Mouse (Mus musculus) cerebellum, adult 9-10 months (tissue): ENCODE measurements around the gene Mcm2.

Experiments used
- DNase-seq: peaks from one replicate; pipeline ENCODE4 v3.0.0; 2022

Gene Mcm2

GRCm38 (mm10) chr6:88925640-88926205 lies 27.1 kb upstream of the Mcm2 start:
- DNase-seq, result no peak

- DNase-seq, result peak; percentile 72
Observed at GRCm38 (mm10) chr6:88924502-88925275, 26.1 kb upstream of the Mcm2 start.

GRCm38 (mm10) chr6:88918802-88919201 lies 20.2 kb upstream of the Mcm2 start:
- DNase-seq, result no peak

- DNase-seq, result no peak
Observed at GRCm38 (mm10) chr6:88916153-88916552, 17.6 kb upstream of the Mcm2 start.

GRCm38 (mm10) chr6:88915510-88915909 lies 16.9 kb upstream of the Mcm2 start:
- no peak for DNase-seq

- no peak for DNase-seq
Observed at GRCm38 (mm10) chr6:88914799-88915198, 16.2 kb upstream of the Mcm2 start.

- no peak for DNase-seq
Observed at GRCm38 (mm10) chr6:88913440-88913839, 14.9 kb upstream of the Mcm2 start.

GRCm38 (mm10) chr6:88913022-88913421 lies 14.4 kb upstream of the Mcm2 start:
- DNase-seq, result no peak

- no peak for DNase-seq
Observed at GRCm38 (mm10) chr6:88909151-88909550, 10.6 kb upstream of the Mcm2 start.

- DNase-seq, result peak; percentile 80
Observed at GRCm38 (mm10) chr6:88906369-88907108, 8.0 kb upstream of the Mcm2 start.

- peak; percentile 32 for DNase-seq
Observed at GRCm38 (mm10) chr6:88905042-88905441, 6.5 kb upstream of the Mcm2 start.

GRCm38 (mm10) chr6:88904456-88904974 lies 5.9 kb upstream of the Mcm2 start:
- DNase-seq, result peak; percentile 57

- peak; percentile 42 for DNase-seq
Observed at GRCm38 (mm10) chr6:88903708-88904107, 5.1 kb upstream of the Mcm2 start.

GRCm38 (mm10) chr6:88901947-88902820 lies 3.6 kb upstream of the Mcm2 start, which contains the start of gene Tpra1:
TSS of gene Tpra1 (plus strand) at chr6:88902251.
- peak; percentile 95 for DNase-seq

GRCm38 (mm10) chr6:88901471-88901870 lies 2.9 kb upstream of the Mcm2 start:
- DNase-seq, result no peak

GRCm38 (mm10) chr6:88899628-88900027 lies 1.0 kb upstream of the Mcm2 start:
- DNase-seq, result peak; percentile 51

- no peak for DNase-seq
Observed at GRCm38 (mm10) chr6:88899086-88899485, 506 bp upstream of the Mcm2 start.

- no peak for DNase-seq
Observed at GRCm38 (mm10) chr6:88897246-88897645, 1.3 kb downstream of the Mcm2 start.

- DNase-seq, result peak; percentile 13
Observed at GRCm38 (mm10) chr6:88895943-88896342, 2.6 kb downstream of the Mcm2 start.

- DNase-seq, result peak; percentile 79
Observed at GRCm38 (mm10) chr6:88893559-88893958, 5.0 kb downstream of the Mcm2 start.

GRCm38 (mm10) chr6:88890832-88891231 lies 7.7 kb downstream of the Mcm2 start:
- DNase-seq, result no peak

GRCm38 (mm10) chr6:88889410-88890042 lies 9.1 kb downstream of the Mcm2 start:
- no peak for DNase-seq
